Mouse (Mus musculus): Measurements from ENCODE around the gene Wdr47. TPM values are rescaled to one million over a fixed set of nuclear protein-coding genes. Genes with fewer than 3 reads are reported as not detected.

The Wdr47 gene
- polyA plus RNA-seq, 1 experiment from 2014 or later = 6.4 TPM

- Histone ChIP-seq H3K27ac (ENCODE audit: low read length) (no peak overlapping the region), H3K9me3 (ENCODE audit: control insufficient read depth, low read length) (no peaks in the 10 kb centered on the region), H3K9ac (ENCODE audit: low read depth, low read length) (no peak overlapping the region), H3K27me3 (replicated peaks; ENCODE audit: control insufficient read depth, insufficient read depth, low read length) (no peaks in the 10 kb centered on the region), H3K4me1 (ENCODE audit: control insufficient read depth, insufficient read depth, low read length) (no peaks in the 10 kb centered on the region), H3K36me3 (ENCODE audit: control insufficient read depth, insufficient read depth, low read length) (peaks cover 11% of the 10 kb centered on the region; the same call in 1 of the 2 replicates), H3K4me3 (ENCODE audit: low read length) (no peak overlapping the region), H3K4me2 (ENCODE audit: low read depth, low read length) (no peak overlapping the region)
- WGBS = 88% methylated on average over 8 of the region's 8 CpGs
- no peak for ATAC-seq
These were observed 98.4 kb downstream of the Wdr47 start for GRCm38 (mm10) chr3:108689446-108689845.

- ATAC-seq = no peak
- WGBS = 71% methylated on average over 4 of the region's 4 CpGs
These were observed 98.9 kb downstream of the Wdr47 start for GRCm38 (mm10) chr3:108689979-108690378.

GRCm38 (mm10) chr3:108694321-108694720, 103.2 kb downstream of the Wdr47 start:
- no peak overlapping the region for H3K4me3 ChIP-seq (ENCODE audit: low read length)
- no peaks in the 10 kb centered on the region for H3K4me1 ChIP-seq (ENCODE audit: control insufficient read depth, insufficient read depth, low read length)
- no peaks in the 10 kb centered on the region for H3K27me3 ChIP-seq (replicated peaks; ENCODE audit: control insufficient read depth, insufficient read depth, low read length)
- H3K27ac ChIP-seq (ENCODE audit: low read length) = no peak overlapping the region
- H3K9me3 ChIP-seq (ENCODE audit: control insufficient read depth, low read length) = no peaks in the 10 kb centered on the region
- peaks cover 4% of the 10 kb centered on the region; the same call in 1 of the 2 replicates for H3K36me3 ChIP-seq (ENCODE audit: control insufficient read depth, insufficient read depth, low read length)
- no peak for ATAC-seq
- H3K9ac ChIP-seq (ENCODE audit: low read depth, low read length) = no peak overlapping the region
- no peak overlapping the region for H3K4me2 ChIP-seq (ENCODE audit: low read depth, low read length)
- WGBS = 78% methylated on average over 9 of the region's 9 CpGs

More at GRCm38 (mm10) chr3:108689979-108690378, 98.9 kb downstream of the Wdr47 start:
- H3K36me3 ChIP-seq (ENCODE audit: control insufficient read depth, insufficient read depth, low read length) = peaks cover 11% of the 10 kb centered on the region; the same call in 1 of the 2 replicates
- no peak overlapping the region for H3K4me3 ChIP-seq (ENCODE audit: low read length)
- H3K4me1 ChIP-seq (ENCODE audit: control insufficient read depth, insufficient read depth, low read length) = no peaks in the 10 kb centered on the region
- no peak overlapping the region for H3K4me2 ChIP-seq (ENCODE audit: low read depth, low read length)
- no peaks in the 10 kb centered on the region for H3K9me3 ChIP-seq (ENCODE audit: control insufficient read depth, low read length)
- no peak overlapping the region for H3K27ac ChIP-seq (ENCODE audit: low read length)
- no peak overlapping the region for H3K9ac ChIP-seq (ENCODE audit: low read depth, low read length)
- H3K27me3 ChIP-seq (replicated peaks; ENCODE audit: control insufficient read depth, insufficient read depth, low read length) = no peaks in the 10 kb centered on the region

Small RNA genes lying within 50 kb of the gene (microRNA-seq; reads per million reads assigned to microRNA genes)
- gene Gm22860 = not detected

Other genes with a start within 250 kb of the Wdr47 start
- not detected in 2 replicates for gene Mybphl, start 226.4 kb upstream of the Wdr47 start, polyA plus RNA-seq (2015; fragmentation: Nextera tagmentation; extraction: Ambion mirVana)
- gene Psrc1, start 207.4 kb upstream of the Wdr47 start, polyA plus RNA-seq (2015; fragmentation: Nextera tagmentation; extraction: Ambion mirVana) = 22.1 and 26.1 TPM in 2 replicates
- 2.6 and 3.0 TPM in 2 replicates for gene Celsr2, start 175.7 kb upstream of the Wdr47 start, polyA plus RNA-seq (2015; fragmentation: Nextera tagmentation; extraction: Ambion mirVana)
- gene Sars, start 146.1 kb upstream of the Wdr47 start, polyA plus RNA-seq (2015; fragmentation: Nextera tagmentation; extraction: Ambion mirVana) = 166 and 168 TPM in 2 replicates
- gene 1700013F07Rik, start 57.1 kb upstream of the Wdr47 start, polyA plus RNA-seq (2015; fragmentation: Nextera tagmentation; extraction: Ambion mirVana) = not detected in 2 replicates
- 15.5 and 18.0 TPM in 2 replicates for gene 5330417C22Rik, start 54.7 kb upstream of the Wdr47 start, polyA plus RNA-seq (2015; fragmentation: Nextera tagmentation; extraction: Ambion mirVana)
- gene Tmem167b, start 28.8 kb upstream of the Wdr47 start, polyA plus RNA-seq (2015; fragmentation: Nextera tagmentation; extraction: Ambion mirVana) = 34.4 and 34.9 TPM in 2 replicates
- 34.2 and 36.2 TPM in 2 replicates for gene Taf13, start 19.6 kb upstream of the Wdr47 start, polyA plus RNA-seq (2015; fragmentation: Nextera tagmentation; extraction: Ambion mirVana)
- 62.6 and 63.1 TPM in 2 replicates for gene Clcc1, start 62.6 kb downstream of the Wdr47 start, polyA plus RNA-seq (2015; fragmentation: Nextera tagmentation; extraction: Ambion mirVana)
- 45.3 and 49.5 TPM in 2 replicates for gene Gpsm2, start 131.0 kb downstream of the Wdr47 start, polyA plus RNA-seq (2015; fragmentation: Nextera tagmentation; extraction: Ambion mirVana)
- gene Aknad1, start 148.4 kb downstream of the Wdr47 start, polyA plus RNA-seq (2015; fragmentation: Nextera tagmentation; extraction: Ambion mirVana) = 0.21 and 0.50 TPM in 2 replicates
- gene Stxbp3, start 249.2 kb downstream of the Wdr47 start, polyA plus RNA-seq (2015; fragmentation: Nextera tagmentation; extraction: Ambion mirVana) = 49.6 and 52.1 TPM in 2 replicates